In genomic region chr1:55088611-55089497, GRCm38 (mm10) we compare ENCODE assay signal across 8 mouse cellular contexts. TPM values are rescaled to one million over a fixed set of nuclear protein-coding genes. Genes with fewer than 3 reads are reported as not detected.
A peak's percentile ranks its signal among the peaks of the same experiment; 100 is the strongest.
DNase-seq lines count a peak whose midpoint lies in the region; ATAC-seq and TF ChIP-seq lines count a peak whose summit lies in the region.

No protein-coding gene starts in this region.

- 6% methylated on average over 16 of the region's 16 CpGs for WGBS in kidney, embryonic 15.5 days
- WGBS in hindbrain, embryonic 14.5 days: 8% methylated on average over 16 of the region's 16 CpGs
- WGBS in midbrain, embryonic 14.5 days: 10% methylated on average over 16 of the region's 16 CpGs

- peak overlapping the region; percentile 99 for H3K27ac ChIP-seq in kidney, embryonic 15.5 days
- H3K27ac ChIP-seq in bone marrow macrophage, adult 2 months (ENCODE audit: insufficient read depth, low read depth, low read length): peak overlapping the region; percentile 97
- peak overlapping the region; percentile 97 for H3K27ac ChIP-seq in hindbrain, embryonic 14.5 days
- H3K27ac ChIP-seq in midbrain, embryonic 14.5 days (replicated peaks; ENCODE audit: low read depth, low read length): peak overlapping the region; percentile 94

- peaks cover 40% of the 10 kb centered on the region for H3K4me1 ChIP-seq in kidney, embryonic 15.5 days
- H3K4me1 ChIP-seq in bone marrow macrophage, adult 2 months (ENCODE audit: control insufficient read depth, insufficient read depth, low read length): peaks cover 21% of the 10 kb centered on the region
- H3K4me1 ChIP-seq in hindbrain, embryonic 14.5 days (replicated peaks; ENCODE audit: control insufficient read depth, insufficient read depth, low read length): peaks cover 25% of the 10 kb centered on the region
- H3K4me1 ChIP-seq in midbrain, embryonic 14.5 days (ENCODE audit: control insufficient read depth, insufficient read depth, low read length): peaks cover 19% of the 10 kb centered on the region

- peak overlapping the region; percentile 77 for H3K4me2 ChIP-seq in kidney, embryonic 15.5 days
- H3K4me2 ChIP-seq in hindbrain, embryonic 14.5 days (replicated peaks): peak overlapping the region; percentile 95
- H3K4me2 ChIP-seq in midbrain, embryonic 14.5 days (ENCODE audit: low read length): peak overlapping the region; percentile 85

- TF ChIP-seq POLR2A in bone marrow macrophage, adult 2 months (IDR thresholded peaks at IDR 0.05; ENCODE audit: borderline replicate concordance, low read depth, low read length): no peak

- no peaks in the 10 kb centered on the region for H3K9me3 ChIP-seq in kidney, embryonic 15.5 days (replicated peaks)
- no peaks in the 10 kb centered on the region for H3K9me3 ChIP-seq in hindbrain, embryonic 14.5 days (ENCODE audit: control insufficient read depth, low read length)
- H3K9me3 ChIP-seq in midbrain, embryonic 14.5 days (ENCODE audit: control insufficient read depth, low read length): no peaks in the 10 kb centered on the region

- no peak for DNase-seq in kidney, adult 8-10 months
- DNase-seq in hindbrain, embryonic 14.5 days (ENCODE audit: low spot score): no peak
- no peak for DNase-seq in midbrain, embryonic 14.5 days
- DNase-seq in yolk sac, embryonic 10.5 days (ENCODE audit: low spot score): no peak
- no peak for DNase-seq in right cerebral cortex, adult 18-20 months
- DNase-seq in thymus, postnatal 0 days (ENCODE audit: low spot score): no peak

- no peak for ATAC-seq in kidney, embryonic 15.5 days (replicated peaks; ENCODE audit: low FRiP score)
- no peak for ATAC-seq in hindbrain, embryonic 14.5 days (ENCODE audit: low FRiP score)
- ATAC-seq in midbrain, embryonic 14.5 days (ENCODE audit: low FRiP score, low TSS enrichment): no peak

- H3K27me3 ChIP-seq in kidney, embryonic 15.5 days: no peaks in the 10 kb centered on the region
- no peaks in the 10 kb centered on the region for H3K27me3 ChIP-seq in hindbrain, embryonic 14.5 days (ENCODE audit: control insufficient read depth, insufficient read depth, low read length)
- H3K27me3 ChIP-seq in midbrain, embryonic 14.5 days (ENCODE audit: control insufficient read depth, insufficient read depth, low read length): no peaks in the 10 kb centered on the region

- TF ChIP-seq CTCF in bone marrow macrophage, adult 2 months (IDR thresholded peaks at IDR 0.05; ENCODE audit: low read depth, low read length): no peak

- H3K9ac ChIP-seq in kidney, embryonic 15.5 days: peak overlapping the region; percentile 98
- peak overlapping the region; percentile 94 for H3K9ac ChIP-seq in hindbrain, embryonic 14.5 days
- H3K9ac ChIP-seq in midbrain, embryonic 14.5 days (replicated peaks; ENCODE audit: low read length): peak overlapping the region; percentile 84

- H3K4me3 ChIP-seq in kidney, embryonic 15.5 days (replicated peaks): peak overlapping the region; percentile 97
- peak overlapping the region; percentile 99 for H3K4me3 ChIP-seq in bone marrow macrophage, adult 2 months (ENCODE audit: insufficient read depth, low read length)
- H3K4me3 ChIP-seq in hindbrain, embryonic 14.5 days (replicated peaks; ENCODE audit: low read length): peak overlapping the region; percentile 97
- H3K4me3 ChIP-seq in midbrain, embryonic 14.5 days (replicated peaks; ENCODE audit: low read depth, low read length): peak overlapping the region; percentile 92

- H3K36me3 ChIP-seq in kidney, embryonic 15.5 days: peaks cover 53% of the 10 kb centered on the region
- H3K36me3 ChIP-seq in hindbrain, embryonic 14.5 days (replicated peaks; ENCODE audit: control insufficient read depth, insufficient read depth): peaks cover 62% of the 10 kb centered on the region
- peaks cover 44% of the 10 kb centered on the region for H3K36me3 ChIP-seq in midbrain, embryonic 14.5 days (ENCODE audit: control insufficient read depth, insufficient read depth, low read length)

RNA-seq across cellular contexts. Expression of gene Hspd1, which starts 0.8 kb away (rescaled TPM):
- polyA plus RNA-seq in kidney, embryonic 15.5 days (2015; fragmentation: Nextera tagmentation; extraction: Ambion mirVana): 484 and 494 TPM in 2 replicates
- polyA plus RNA-seq in bone marrow macrophage, adult 2 months (2012; ENCODE audit: insufficient read depth, insufficient read length, missing spikeins): 54.7 and 59.8 TPM in 2 replicates
- polyA plus RNA-seq in hindbrain, embryonic 14.5 days (2014; fragmentation: Nextera tagmentation; extraction: Ambion mirVana): 222 and 254 TPM in 2 replicates
- 207 and 232 TPM in 2 replicates for polyA plus RNA-seq in midbrain, embryonic 14.5 days (2014; fragmentation: Nextera tagmentation; extraction: Ambion mirVana)
- polyA plus RNA-seq in thymus, postnatal 0 days (2015; fragmentation: Nextera tagmentation; extraction: Ambion mirVana): 258 and 291 TPM in 2 replicates

RNA-seq across cellular contexts. Expression of gene Hspe1, which starts 0.9 kb away (rescaled TPM):
- 501 and 586 TPM in 2 replicates for polyA plus RNA-seq in kidney, embryonic 15.5 days (2015; fragmentation: Nextera tagmentation; extraction: Ambion mirVana)
- polyA plus RNA-seq in bone marrow macrophage, adult 2 months (2012; ENCODE audit: insufficient read depth, insufficient read length, missing spikeins): 126 and 129 TPM in 2 replicates
- polyA plus RNA-seq in hindbrain, embryonic 14.5 days (2014; fragmentation: Nextera tagmentation; extraction: Ambion mirVana): 244 and 262 TPM in 2 replicates
- polyA plus RNA-seq in midbrain, embryonic 14.5 days (2014; fragmentation: Nextera tagmentation; extraction: Ambion mirVana): 255 and 258 TPM in 2 replicates
- polyA plus RNA-seq in thymus, postnatal 0 days (2015; fragmentation: Nextera tagmentation; extraction: Ambion mirVana): 316 and 385 TPM in 2 replicates

RNA-seq across cellular contexts. Expression of gene Coq10b, which starts 36.3 kb away (rescaled TPM):
- 14.7 and 16.4 TPM in 2 replicates for polyA plus RNA-seq in kidney, embryonic 15.5 days (2015; fragmentation: Nextera tagmentation; extraction: Ambion mirVana)
- polyA plus RNA-seq in bone marrow macrophage, adult 2 months (2012; ENCODE audit: insufficient read depth, insufficient read length, missing spikeins): 8.7 and 9.0 TPM in 2 replicates
- polyA plus RNA-seq in hindbrain, embryonic 14.5 days (2014; fragmentation: Nextera tagmentation; extraction: Ambion mirVana): 32.0 and 36.1 TPM in 2 replicates
- polyA plus RNA-seq in midbrain, embryonic 14.5 days (2014; fragmentation: Nextera tagmentation; extraction: Ambion mirVana): 38.7 and 41.4 TPM in 2 replicates
- polyA plus RNA-seq in thymus, postnatal 0 days (2015; fragmentation: Nextera tagmentation; extraction: Ambion mirVana): 18.6 and 19.9 TPM in 2 replicates

RNA-seq across cellular contexts. Expression of gene Mob4, which starts 42.2 kb away (rescaled TPM):
- 143 and 146 TPM in 2 replicates for polyA plus RNA-seq in kidney, embryonic 15.5 days (2015; fragmentation: Nextera tagmentation; extraction: Ambion mirVana)
- 45.4 and 48.6 TPM in 2 replicates for polyA plus RNA-seq in bone marrow macrophage, adult 2 months (2012; ENCODE audit: insufficient read depth, insufficient read length, missing spikeins)
- 157 and 177 TPM in 2 replicates for polyA plus RNA-seq in hindbrain, embryonic 14.5 days (2014; fragmentation: Nextera tagmentation; extraction: Ambion mirVana)
- 183 and 196 TPM in 2 replicates for polyA plus RNA-seq in midbrain, embryonic 14.5 days (2014; fragmentation: Nextera tagmentation; extraction: Ambion mirVana)
- polyA plus RNA-seq in thymus, postnatal 0 days (2015; fragmentation: Nextera tagmentation; extraction: Ambion mirVana): 127 and 149 TPM in 2 replicates
